Mouse (Mus musculus): Measurements from ENCODE around the gene Ttc7.

Ttc7 gene

DNA sequence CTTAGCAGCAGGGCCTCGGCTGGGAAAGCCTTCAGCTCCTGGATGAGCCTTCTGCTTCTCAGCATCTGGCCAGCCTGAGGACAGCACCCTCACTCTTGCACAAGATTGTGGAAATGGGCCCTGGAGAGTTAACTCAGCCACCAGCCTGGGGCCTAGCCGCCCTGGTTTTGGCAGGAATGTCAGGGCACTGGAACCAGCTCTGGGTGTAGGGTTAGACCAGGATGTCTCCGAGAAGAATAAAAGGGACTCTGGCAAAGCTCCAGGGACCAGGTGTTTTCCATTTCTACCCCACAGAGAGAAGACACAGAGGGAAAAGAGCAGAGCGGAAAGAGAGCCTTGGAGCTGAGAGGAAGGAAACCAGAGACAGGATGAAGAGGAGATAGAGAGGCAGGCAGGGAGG is 84.5 kb downstream of the Ttc7 start:
- in situ Hi-C loops (cut with MboI), result no loop called here

DNA sequence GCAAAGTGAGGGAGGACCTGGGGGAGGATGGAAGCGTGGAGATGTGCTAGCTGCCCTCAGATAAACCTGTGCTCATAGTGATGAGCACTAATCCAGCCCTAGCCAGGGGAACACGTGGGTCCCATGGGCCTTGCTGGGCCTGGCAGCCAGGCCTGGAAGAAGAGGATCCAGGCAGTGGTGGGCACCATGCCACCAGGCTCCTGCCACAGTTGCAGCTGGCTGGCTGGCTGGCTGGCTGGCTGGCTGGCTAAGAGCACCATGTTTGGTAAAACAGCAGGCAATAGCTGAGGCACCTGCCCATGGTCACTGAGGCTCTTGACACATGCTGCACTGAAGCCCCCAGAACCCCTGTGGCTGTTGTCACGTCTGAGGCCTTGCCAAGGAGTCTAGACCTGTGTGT is 85.0 kb downstream of the Ttc7 start:
- in situ Hi-C loops (cut with MboI), result no loop called here

DNA sequence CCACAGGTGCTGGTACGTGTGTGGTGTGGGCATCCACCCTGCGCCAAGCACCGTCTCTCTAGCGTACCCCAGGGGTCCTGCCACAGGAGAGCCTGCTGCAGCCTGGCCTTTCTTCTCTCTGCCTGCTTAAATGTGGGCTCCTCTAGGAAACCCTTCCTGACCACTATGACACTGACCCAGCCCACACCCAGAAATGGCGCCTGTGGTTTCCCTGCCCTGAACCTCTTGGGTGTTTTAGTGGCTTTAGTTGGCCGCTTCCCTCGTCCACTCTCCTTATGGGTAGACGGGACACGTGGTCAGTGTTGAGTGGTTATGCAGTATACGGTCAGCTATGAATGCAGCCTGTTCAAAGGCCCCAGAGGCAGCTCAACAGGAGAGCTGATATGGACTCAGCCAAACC is 85.8 kb downstream of the Ttc7 start:
- in situ Hi-C loops (cut with MboI), result no loop called here

DNA sequence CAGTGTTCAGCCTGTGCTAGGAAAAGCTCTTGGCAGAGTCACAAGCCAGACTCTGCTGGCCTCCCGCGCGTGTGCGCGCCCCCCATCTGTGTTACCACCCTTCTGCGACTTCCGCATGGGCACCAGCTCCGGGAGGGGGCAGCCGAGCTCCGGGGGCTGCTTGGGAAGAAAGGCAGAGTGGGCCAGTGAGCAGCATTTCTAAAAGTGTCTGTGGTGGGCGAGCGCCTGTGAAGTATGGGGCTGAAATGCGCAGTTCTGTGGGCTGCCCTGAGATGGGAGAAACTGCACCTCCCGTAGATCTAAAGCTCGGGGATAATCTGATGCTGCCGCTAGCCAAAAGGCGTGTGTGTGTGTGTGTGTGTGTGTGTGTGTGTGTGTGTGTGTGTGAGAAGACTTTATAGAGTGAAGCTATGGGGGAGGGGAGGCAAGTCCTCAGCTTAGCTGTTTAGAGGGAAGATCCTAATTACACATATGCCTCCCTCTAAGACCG is 86.6 kb downstream of the Ttc7 start:
- in situ Hi-C loops (cut with MboI), result no loop called here

DNA sequence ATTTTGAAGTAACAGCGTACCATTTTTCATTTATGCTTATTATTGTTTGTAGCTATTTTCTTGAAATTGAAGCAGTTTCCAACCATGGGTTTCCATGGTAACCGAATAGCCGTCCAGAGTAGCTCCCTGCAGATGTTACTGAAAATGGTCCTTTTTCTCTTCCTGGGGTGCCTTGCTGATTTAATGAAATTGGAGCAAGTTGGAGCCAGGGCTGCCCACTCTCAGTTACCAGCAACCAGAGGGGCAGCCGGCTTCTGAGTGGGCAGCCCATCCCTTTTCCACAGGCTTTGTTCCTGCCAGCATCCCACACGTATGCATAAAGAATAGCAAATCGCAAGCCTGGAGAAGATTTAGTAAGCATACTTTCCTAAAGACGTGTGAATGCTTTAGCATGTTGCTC is 89.5 kb downstream of the Ttc7 start:
- in situ Hi-C loops (cut with MboI), result no loop called here

DNA sequence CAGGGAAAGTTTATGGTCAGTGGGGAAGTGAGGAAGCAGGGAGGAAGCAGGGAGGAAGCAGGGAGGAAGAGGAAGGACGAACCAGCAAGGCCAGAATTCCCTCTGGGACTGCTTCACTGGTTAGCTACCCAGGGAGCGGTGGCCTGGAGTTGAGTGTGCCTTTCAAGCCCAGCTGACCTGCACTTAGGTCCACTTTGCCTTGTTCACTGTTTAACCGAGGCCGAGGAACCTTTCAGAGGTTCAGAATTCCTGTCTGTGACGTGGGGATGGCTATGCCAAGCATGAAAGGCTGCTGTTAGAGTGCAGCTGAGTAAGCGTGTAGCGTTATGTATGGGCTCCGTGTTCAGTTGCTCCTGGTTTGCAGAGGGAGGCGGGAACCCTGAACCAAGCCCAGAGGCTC is 90.6 kb downstream of the Ttc7 start:
- in situ Hi-C loops (cut with MboI), result no loop called here

DNA sequence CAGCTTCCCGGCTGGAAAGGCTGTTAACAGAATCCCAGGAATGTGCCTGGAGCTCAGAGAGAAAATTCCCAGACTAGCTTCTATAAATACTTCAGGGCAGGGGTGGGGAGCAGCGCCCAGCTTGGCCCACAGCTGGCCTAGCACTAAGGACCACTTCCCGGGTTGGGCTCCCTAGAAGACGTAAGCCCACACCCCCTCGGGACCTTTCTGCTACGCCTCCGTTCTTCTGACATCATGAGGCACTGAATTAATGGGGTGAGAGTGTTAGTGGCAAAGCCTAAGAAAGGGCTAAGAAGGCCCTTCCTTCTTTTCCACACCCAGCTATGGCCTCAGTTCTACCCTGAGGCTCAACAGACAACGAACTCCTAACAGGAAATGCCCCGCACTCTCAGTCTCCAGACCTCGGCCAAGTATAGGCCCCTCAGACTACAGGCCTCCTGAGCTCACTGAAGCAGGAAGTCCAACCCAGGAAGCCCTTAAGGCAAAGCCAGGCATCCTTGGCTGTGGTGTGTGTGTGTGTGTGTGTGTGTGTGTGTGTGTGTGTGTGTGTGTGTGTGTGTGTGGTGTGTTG is 93.3 kb downstream of the Ttc7 start:
- in situ Hi-C loops (cut with MboI), result no loop called here

DNA sequence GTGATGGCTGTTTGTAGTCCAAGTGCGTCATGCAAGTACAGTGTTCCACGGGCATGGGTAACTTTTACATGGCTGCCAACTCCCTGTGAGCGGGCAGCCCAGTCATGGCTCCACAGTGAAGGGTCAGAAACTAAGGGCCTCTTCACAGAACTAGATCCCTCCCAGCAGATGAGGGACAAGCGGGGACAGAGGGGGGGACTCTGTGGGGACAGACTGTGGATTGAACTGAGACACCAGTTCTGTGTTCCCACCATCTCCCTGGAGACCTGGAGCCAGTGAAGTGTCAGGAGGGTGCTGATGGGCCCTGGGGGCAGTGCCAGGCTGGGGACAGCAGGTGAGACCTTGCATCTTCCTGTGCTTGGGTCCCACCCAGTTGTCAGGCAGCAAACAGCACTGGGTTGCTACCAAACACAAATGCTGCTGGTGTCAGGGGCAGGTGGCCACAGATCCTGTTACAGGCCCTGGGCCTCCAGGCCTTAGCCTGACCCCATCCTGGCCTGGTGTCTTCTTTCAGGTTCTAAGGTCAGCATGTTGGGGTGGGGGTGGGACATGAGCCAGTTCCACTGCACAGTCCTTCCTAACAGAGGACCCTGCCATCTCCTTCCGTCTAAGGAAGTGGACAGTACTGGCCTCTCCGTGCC is 94.3 kb downstream of the Ttc7 start:
- in situ Hi-C loops (cut with MboI), result no loop called here

DNA sequence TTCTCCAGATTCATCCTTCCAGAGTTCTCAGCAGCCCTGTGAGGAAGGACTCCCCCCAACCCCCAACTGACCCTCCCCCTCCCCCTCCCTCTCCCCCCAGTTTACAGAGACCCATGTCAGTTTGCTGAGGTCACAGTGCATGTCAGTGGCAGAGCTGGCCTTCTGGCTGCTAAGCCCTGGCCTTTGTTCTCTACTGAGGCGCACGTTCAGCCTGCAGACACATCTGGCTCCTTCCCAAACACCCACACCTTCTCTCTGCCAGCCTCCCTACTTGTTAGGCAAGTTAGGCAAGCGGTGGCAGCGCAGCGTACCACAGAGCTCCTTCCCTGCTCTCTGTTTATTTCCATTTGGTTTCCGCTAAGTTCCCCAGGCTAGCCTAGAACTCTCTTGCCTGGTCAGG is 94.8 kb downstream of the Ttc7 start:
- in situ Hi-C loops (cut with MboI), result no loop called here

DNA sequence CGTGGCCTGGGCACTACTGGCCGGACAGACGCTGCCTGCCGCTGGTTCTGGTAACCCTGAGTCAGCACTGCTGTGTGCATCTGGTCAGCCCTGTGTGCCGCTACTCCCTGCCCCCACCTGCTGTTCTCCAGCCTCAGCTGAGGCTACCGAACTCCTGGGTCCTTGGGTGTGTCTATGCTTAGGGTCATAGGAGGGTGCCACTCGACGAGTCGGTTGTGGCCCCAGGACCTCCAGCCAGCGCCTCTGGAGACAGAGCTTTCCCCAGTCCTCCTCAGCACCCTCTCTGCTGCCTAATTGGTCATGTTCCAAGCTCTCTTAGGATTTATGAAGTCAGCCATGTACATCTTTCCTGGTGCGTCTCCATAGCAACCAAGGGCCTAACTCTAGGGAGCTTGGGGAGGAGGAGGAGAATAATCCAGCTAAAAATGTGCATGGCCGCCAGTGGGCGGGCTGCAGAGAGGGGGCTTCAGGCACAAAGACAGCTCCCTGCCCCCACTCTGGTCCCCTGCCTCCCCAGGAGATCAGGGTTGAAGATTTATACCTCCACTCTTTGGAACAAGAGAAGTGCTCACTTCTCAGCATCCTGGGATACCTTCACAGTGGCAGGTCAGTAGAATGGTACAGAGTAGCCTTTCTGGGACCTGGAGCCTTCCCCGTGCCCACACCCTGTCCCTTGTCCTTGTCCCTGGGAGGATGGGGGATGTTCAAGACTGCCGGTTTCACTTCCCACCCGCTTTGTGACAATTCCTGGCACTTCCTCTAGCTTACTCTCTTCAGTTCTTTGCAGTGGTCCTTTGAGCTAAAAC is 95.9 kb downstream of the Ttc7 start:
- in situ Hi-C loops (cut with MboI), result no loop called here

DNA sequence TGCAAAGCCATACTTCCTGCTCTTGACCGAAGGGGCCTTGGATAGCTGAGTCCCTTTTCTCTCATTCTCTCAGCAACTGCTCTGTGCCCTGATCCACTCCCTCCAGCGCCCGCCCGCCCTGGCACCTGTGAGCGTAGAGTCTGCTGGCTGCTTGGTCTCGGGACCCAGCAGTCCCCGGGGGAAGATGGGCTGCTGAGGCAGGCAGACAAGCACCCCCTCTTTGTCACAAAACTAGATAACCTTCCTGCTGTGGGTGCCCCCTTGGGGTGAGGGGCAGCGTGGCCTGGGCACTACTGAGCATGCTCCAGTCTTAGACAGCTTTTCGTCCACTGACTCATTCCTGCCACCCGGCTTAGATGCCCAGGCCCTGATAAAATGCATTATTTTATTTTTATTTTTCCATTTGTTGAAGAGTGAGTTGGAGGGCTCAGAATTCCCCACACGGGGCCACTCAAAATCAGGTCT is 96.5 kb downstream of the Ttc7 start:
- in situ Hi-C loops (cut with MboI), result no loop called here

DNA sequence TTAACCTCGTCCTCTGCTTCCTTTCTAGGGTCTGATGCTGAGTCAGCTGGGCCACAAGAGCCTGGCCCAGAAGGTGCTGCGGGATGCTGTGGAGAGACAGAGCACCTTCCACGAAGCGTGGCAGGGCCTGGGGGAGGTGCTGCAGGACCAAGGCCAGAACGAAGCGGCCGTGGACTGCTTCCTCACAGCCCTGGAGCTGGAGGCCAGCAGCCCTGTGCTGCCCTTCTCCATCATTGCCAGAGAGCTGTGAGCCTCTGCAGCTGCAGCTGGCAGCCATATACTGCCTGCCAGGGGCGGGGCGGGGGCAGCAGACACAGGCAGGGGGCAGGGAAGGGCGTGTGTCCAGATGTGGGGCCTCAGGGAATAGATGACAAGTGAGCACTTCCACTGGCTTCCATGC is 97.1 kb downstream of the Ttc7 start:
- in situ Hi-C loops (cut with MboI), result no loop called here

DNA sequence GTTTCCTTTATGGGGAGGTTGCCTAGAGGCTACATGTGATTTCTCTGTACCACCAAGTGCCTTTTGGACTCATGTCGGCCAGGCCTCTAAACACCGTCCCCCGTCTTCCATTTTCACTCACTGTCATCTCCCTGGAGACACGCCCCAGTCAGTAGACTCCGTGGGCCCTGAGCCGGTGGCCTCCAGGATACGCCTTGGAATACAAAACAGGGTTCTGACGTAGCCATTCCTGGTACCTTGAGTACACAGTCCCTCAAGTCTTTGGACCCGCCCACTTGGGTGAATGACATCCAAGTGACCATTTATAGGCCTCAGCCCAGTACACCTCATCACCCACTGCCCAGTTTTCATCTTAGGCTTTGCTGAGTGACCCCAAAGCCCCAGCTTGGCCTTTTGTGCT is 98.0 kb downstream of the Ttc7 start:
- in situ Hi-C loops (cut with MboI), result no loop called here

DNA sequence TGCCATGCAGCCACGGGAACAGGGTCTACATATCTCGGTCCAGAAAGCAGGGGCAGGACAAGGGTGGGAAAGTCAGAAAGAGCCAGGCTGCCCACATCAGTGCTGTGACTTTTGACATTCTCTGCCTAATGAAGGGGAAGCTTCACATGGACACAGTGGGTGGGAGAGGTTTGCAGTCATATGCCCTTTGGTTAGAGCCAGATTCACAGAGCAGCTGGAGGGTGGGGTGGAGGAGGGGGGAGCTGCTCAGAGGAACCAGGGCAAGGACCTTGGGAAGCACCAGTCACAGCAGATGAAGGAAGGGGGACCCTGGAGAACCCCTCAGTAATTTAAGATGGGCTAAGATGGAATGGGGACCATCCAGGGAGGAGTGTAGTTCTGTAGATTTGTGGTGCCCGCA is 103.1 kb downstream of the Ttc7 start:
- in situ Hi-C loops (cut with MboI), result no loop called here

DNA sequence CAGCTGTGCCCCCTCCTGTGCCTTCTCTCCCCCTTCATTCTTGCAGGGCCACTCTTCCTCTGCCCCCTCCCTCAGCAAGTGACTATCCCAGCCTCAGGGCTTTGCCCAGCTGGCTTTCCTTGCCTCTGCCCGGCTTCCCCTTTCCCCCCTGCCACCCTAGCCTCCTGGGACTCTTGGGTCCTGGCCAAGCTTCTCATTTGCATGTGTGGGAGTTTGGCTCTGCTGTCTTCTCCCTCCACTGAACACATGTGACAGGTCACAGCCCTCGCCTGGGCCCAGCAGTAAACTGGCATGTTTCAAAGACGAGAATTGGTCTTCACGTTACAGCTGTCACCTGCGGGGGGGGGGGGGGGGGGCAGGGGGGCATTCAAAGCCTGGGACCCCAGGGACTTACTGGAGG is 104.4 kb downstream of the Ttc7 start:
- in situ Hi-C loops (cut with MboI), result no loop called here

DNA sequence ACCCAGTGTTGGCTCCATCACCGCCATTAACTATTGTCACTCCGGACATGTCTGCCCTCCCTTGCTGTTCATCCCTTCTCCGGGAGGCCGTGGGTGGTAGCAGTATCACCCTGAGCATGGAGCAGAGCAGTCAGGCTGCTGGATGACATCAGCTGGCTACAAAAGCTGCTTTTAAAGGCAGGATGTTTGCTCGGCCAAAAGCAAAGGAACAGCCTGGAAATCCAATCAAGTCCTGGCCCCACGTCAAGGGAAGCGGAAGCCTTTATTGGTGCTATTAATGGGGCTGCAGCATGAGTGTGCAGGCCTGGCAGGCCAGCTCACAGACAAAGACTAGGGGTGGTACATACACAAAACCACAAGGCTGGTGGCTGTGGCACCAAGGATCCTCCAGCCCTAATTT is 108.6 kb downstream of the Ttc7 start:
- in situ Hi-C loops (cut with MboI), result no loop called here

DNA sequence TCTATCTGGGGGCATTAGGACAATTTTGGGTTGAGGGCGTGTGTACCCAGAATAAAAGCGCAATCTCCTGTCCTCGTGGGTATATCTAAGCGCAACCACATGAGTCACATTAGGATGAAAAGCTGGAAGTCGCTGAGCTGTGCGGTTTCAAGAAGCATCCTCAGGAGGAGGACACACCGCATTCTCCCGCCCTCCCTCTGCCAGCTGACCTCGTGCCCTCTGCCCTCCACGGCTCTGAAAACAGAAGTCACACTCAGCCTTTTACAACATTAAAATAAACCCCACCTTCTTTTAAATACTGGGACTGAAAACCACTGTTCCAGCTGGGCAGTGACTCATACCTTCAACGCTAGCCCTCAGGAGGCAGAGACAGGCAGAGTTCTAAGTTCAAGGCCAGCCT is 114.4 kb downstream of the Ttc7 start:
- in situ Hi-C loops (cut with MboI), result no loop called here

DNA sequence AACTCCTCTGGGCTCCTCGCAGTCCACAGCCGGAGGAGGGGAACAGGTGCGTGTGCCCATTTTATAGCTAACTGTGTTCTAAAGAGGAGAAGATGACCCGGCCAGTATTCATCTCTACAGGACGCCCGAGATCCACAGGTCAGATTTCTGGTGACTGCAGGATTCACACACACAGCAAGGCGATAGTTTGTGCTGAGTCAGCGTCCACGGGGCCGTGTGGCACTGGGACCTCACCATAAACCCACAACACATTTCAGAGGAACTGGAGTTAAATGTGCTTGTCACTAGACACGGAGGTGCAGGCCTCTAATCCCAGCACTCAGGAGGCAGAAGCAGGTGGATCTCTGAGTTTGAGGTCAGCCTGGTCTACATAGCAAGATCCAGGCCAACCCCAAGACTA is 119.8 kb downstream of the Ttc7 start:
- in situ Hi-C loops (cut with MboI), result no loop called here

DNA sequence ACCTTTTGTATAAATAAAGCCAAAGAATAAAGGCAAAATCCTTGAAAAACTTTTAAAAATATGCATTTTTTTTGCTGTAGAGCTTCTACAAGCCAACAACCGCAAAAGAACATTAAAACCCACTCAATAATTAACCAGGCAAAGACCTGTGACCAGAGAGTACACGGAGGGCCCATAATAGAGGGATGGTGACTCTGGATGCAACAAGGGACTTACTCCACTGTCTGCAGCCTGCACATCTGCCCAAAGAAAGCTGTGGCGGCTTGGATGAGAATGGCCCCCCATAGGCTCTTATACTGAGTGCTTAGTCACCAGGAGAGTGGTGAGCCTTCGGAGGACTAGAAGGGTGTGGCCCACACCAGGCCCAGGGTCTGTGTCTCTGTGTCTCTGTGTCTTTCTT is 120.8 kb downstream of the Ttc7 start:
- in situ Hi-C loops (cut with MboI), result no loop called here

DNA sequence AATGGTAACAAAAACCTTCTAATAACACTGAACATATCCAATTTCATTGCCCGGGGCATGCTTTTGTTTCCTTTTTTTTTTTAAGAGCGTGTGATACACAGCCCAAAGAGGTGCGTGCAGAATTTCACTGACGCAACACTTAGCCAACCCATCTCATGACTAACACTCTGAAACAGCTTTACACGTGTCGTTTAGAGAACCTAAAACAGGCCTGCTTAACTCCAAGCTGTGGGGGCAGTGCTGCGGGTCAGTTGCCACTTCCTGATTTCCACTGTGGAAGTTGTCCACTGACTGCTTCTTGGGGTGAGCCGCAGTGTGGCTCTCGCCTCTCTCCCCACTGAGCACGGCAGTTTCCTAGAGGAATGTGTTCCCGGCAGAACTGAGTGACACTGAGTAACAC is 122.9 kb downstream of the Ttc7 start:
- in situ Hi-C loops (cut with MboI), result no loop called here

DNA sequence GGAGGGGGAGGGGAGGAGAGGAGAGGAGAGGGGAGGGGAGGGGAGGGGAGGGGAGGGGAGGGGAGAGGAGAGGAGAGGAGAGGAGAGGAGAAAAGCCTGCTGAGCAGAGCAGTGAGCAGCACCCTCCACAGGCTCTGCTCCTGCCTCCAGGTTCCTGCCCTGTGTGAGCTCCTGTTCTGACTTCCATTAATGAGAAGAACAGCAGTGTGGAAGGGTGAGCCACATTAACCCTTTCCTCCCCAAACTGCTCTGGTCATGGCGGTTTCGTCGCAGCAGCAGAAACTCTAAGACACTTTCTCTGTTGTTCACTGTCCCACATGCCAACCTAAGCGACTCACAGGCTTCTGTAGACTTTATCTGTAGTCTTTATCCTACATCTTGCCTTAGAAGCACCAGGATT is 124.0 kb downstream of the Ttc7 start:
- in situ Hi-C loops (cut with MboI), result no loop called here

DNA sequence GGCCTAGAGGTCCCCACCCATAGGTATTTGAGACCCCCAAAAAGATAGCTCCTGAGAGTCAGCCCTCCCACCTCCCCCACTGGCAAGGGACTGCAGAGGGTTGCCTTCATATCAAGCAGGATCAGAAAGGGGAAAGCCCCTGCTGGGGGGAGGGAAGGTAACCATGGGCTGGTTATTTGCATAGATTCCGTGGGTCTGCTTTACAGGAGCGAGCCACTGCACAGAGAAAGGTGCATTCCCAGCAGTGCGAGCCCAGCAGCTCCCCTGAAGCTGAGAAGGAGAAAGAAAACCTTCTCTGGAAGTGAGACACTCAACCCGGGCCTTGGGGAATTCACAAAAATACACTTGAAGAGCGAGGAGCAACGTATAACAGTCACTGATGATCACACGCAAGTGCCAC is 135.4 kb downstream of the Ttc7 start:
- in situ Hi-C loops (cut with MboI), result no loop called here

DNA sequence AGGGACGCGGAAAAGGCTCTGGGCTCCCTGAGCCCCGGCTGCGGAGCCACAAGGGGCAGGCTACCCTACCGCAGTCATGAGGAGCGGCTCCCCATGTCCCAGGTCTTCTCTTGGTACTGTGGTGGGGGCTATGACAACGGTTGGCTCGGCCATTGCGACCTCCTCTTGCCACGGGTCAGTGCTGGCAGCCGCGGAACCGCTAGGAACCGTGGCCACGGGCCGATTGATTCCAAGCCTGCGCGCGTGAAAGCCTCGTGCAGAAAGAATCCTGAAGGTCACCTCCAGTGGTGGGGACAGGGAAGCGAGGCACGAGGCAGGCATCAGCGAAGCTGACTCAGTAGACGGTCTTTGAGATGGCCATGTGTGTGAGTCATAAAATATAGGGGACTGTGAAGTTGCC is 144.8 kb downstream of the Ttc7 start, which contains the start of gene Stpg4:
Stpg4 (minus strand) TSS at position 231 of the 400 bp plus-strand sequence.
- in situ Hi-C loops (cut with MboI), result no loop called here
